Mouse (Mus musculus) CH12.LX (cell line): ENCODE measurements around the gene Wwc2. TPM values are rescaled to one million over a fixed set of nuclear protein-coding genes. Genes with fewer than 3 reads are reported as not detected.

ENCODE experiments used
- DNase-seq: peaks from one replicate; pipeline ENCODE4 v3.0.0-alpha.2; 2013; ENCODE audit errors: extremely low read depth
- H3K27ac ChIP-seq: 2 replicates; pipeline ENCODE4 v1.5.1; 2012; ENCODE audit warnings: low read depth, mild to moderate bottlenecking, control low read depth, moderate library complexity; ENCODE audit not compliant: insufficient read depth
- H3K27me3 ChIP-seq: replicated peaks from 2 replicates; pipeline ENCODE3; 2012; ENCODE audit warnings: inconsistent platforms
- H3K36me3 ChIP-seq, 2 experiments: replicated peaks in 1 of 2; 2 replicates each; pipeline versions ENCODE3 to v1.6.1; 2012; ENCODE audit warnings: inconsistent platforms in 1 of 2, low read length in 1 of 2, mild to moderate bottlenecking in 1 of 2, mixed read lengths in 1 of 2, moderate library complexity in 1 of 2; ENCODE audit not compliant: control insufficient read depth in 1 of 2, insufficient read depth in 1 of 2
- H3K4me1 ChIP-seq, 2 experiments: 2 replicates each; pipeline ENCODE4 v1.6.1; 2012; ENCODE audit warnings: inconsistent platforms in 1 of 2, moderate library complexity in 1 of 2; ENCODE audit not compliant: insufficient read depth in 2 of 2, control insufficient read depth in 1 of 2
- H3K4me2 ChIP-seq: 2 replicates; pipeline ENCODE4 v1.6.1; 2012; ENCODE audit warnings: low read depth, mild to moderate bottlenecking, control low read depth; ENCODE audit not compliant: poor library complexity, insufficient read depth, severe bottlenecking
- H3K4me3 ChIP-seq, 3 experiments: fragments of 150-350 bp in 1 of 3; sonication (generic) in 1 of 3; replicated peaks in 1 of 3; 2 replicates each; pipeline versions ENCODE3 to v1.5.1; 2011 to 2012; ENCODE audit warnings: low read depth in 2 of 3, low read length in 2 of 3, mild to moderate bottlenecking in 2 of 3, moderate library complexity in 2 of 3, control low read depth in 1 of 3, improper control_type of control experiment in 1 of 3, inconsistent platforms in 1 of 3, mixed read lengths in 1 of 3; ENCODE audit not compliant: poor library complexity in 1 of 3
- H3K79me2 ChIP-seq: replicated peaks from 2 replicates; pipeline ENCODE4 v1.6.1; 2012; ENCODE audit warnings: mild to moderate bottlenecking, moderate library complexity; ENCODE audit not compliant: control insufficient read depth, poor library complexity, insufficient read depth, severe bottlenecking; ENCODE audit errors: extremely low read depth
- H3K9ac ChIP-seq: 2 replicates; pipeline ENCODE4 v1.6.1; 2012; ENCODE audit warnings: low read depth, mild to moderate bottlenecking, control low read depth, moderate library complexity; ENCODE audit not compliant: insufficient read depth
- H3K9me3 ChIP-seq: replicated peaks from 2 replicates; pipeline ENCODE3; 2012; ENCODE audit warnings: low read length, inconsistent platforms, mixed read lengths
- BHLHE40 ChIP-seq: IDR thresholded peaks from 2 replicates; pipeline ENCODE4 v1.6.1; 2011; ENCODE audit warnings: mild to moderate bottlenecking, low read depth, low read length, improper control_type of control experiment
- CHD1 ChIP-seq: IDR thresholded peaks from 2 replicates; pipeline ENCODE4 v1.6.1; 2012; ENCODE audit warnings: low read depth, low read length, improper control_type of control experiment, inconsistent platforms
- CTCF ChIP-seq, 2 experiments: IDR thresholded peaks in 1 of 2; conservative IDR thresholded peaks in 1 of 2; 2 replicates each; pipeline ENCODE4 v1.5.1; 2011 to 2012; ENCODE audit warnings: low read depth in 2 of 2, low read length in 2 of 2, improper control_type of control experiment in 1 of 2, inconsistent platforms in 1 of 2, mild to moderate bottlenecking in 1 of 2, moderate library complexity in 1 of 2
- ETS1 ChIP-seq: conservative IDR thresholded peaks from 2 replicates; pipeline ENCODE4 v1.6.1; 2012; ENCODE audit warnings: low read depth, mild to moderate bottlenecking, inconsistent platforms, low read length, improper control_type of control experiment, moderate library complexity
- JUN ChIP-seq: IDR thresholded peaks from 2 replicates; pipeline ENCODE4 v1.6.1; 2011; ENCODE audit warnings: low read depth, mild to moderate bottlenecking, low read length, improper control_type of control experiment, moderate library complexity; ENCODE audit not compliant: insufficient read depth
- JUND ChIP-seq: conservative IDR thresholded peaks from 2 replicates; pipeline ENCODE4 v1.6.1; 2011; ENCODE audit warnings: low read depth, low read length, improper control_type of control experiment
- KAT2A ChIP-seq: IDR thresholded peaks from 2 replicates; pipeline ENCODE4 v1.6.1; 2012; ENCODE audit warnings: low read length, improper control_type of control experiment, inconsistent platforms; ENCODE audit not compliant: insufficient replicate concordance
- MAFK ChIP-seq: IDR thresholded peaks from 2 replicates; pipeline ENCODE4 v1.6.1; 2011; ENCODE audit warnings: low read length, improper control_type of control experiment; ENCODE audit not compliant: insufficient replicate concordance
- MAX ChIP-seq: IDR thresholded peaks from 2 replicates; pipeline ENCODE4 v1.6.1; 2011; ENCODE audit warnings: low read length, improper control_type of control experiment
- MAZ ChIP-seq: IDR thresholded peaks from 2 replicates; pipeline ENCODE4 v1.6.1; 2012; ENCODE audit warnings: low read depth, mild to moderate bottlenecking, inconsistent platforms, low read length, improper control_type of control experiment, moderate library complexity
- MEF2A ChIP-seq: IDR thresholded peaks from 2 replicates; pipeline ENCODE4 v1.6.1; 2014; ENCODE audit warnings: low read depth, mild to moderate bottlenecking, inconsistent platforms, low read length, improper control_type of control experiment, borderline replicate concordance
- MXI1 ChIP-seq: IDR thresholded peaks from 2 replicates; pipeline ENCODE4 v1.6.1; 2011; ENCODE audit warnings: mild to moderate bottlenecking, low read depth, low read length, improper control_type of control experiment
- MYC ChIP-seq: IDR thresholded peaks from 2 replicates; pipeline ENCODE4 v1.6.1; 2011; ENCODE audit warnings: low read depth, mild to moderate bottlenecking, improper control_type of control experiment, low read length
- NELFE ChIP-seq: IDR thresholded peaks from 2 replicates; pipeline ENCODE4 v1.6.1; 2011; ENCODE audit warnings: low read depth, low read length, improper control_type of control experiment
- NRF1 ChIP-seq: IDR thresholded peaks from 2 replicates; pipeline ENCODE4 v1.6.1; 2014; ENCODE audit warnings: low read depth, mild to moderate bottlenecking, inconsistent platforms, low read length, improper control_type of control experiment, moderate library complexity
- PAX5 ChIP-seq: IDR thresholded peaks from 2 replicates; pipeline ENCODE4 v1.6.1; 2012; ENCODE audit warnings: low read length, inconsistent platforms, mixed read lengths
- POLR2AphosphoS2 ChIP-seq: IDR thresholded peaks from 2 replicates; pipeline ENCODE4 v1.6.1; 2011; ENCODE audit warnings: low read depth, low read length, improper control_type of control experiment
- RAD21 ChIP-seq: IDR thresholded peaks from 2 replicates; pipeline ENCODE4 v1.6.1; 2011; ENCODE audit warnings: low read depth, mild to moderate bottlenecking, low read length, improper control_type of control experiment, moderate library complexity
- RCOR1 ChIP-seq: conservative IDR thresholded peaks from 2 replicates; pipeline ENCODE4 v1.6.1; 2012; ENCODE audit warnings: low read depth, mild to moderate bottlenecking, inconsistent platforms, low read length, improper control_type of control experiment
- TBP ChIP-seq: conservative IDR thresholded peaks from 2 replicates; pipeline ENCODE4 v1.6.1; 2011; ENCODE audit warnings: low read depth, low read length, improper control_type of control experiment
- UBTF ChIP-seq: IDR thresholded peaks from 2 replicates; pipeline ENCODE4 v1.6.1; 2012; ENCODE audit warnings: low read depth, mild to moderate bottlenecking, inconsistent platforms, low read length, improper control_type of control experiment, moderate library complexity
- USF1 ChIP-seq: IDR thresholded peaks from 2 replicates; pipeline ENCODE4 v1.6.1; 2014; ENCODE audit warnings: low read depth, mild to moderate bottlenecking, inconsistent platforms, low read length, improper control_type of control experiment
- USF2 ChIP-seq: conservative IDR thresholded peaks from 2 replicates; pipeline ENCODE4 v1.6.1; 2011; ENCODE audit warnings: low read depth, low read length, improper control_type of control experiment
- ZKSCAN1 ChIP-seq: IDR thresholded peaks from 2 replicates; pipeline ENCODE4 v1.6.1; 2012; ENCODE audit warnings: low read depth, inconsistent platforms, low read length, improper control_type of control experiment, borderline replicate concordance
- dilution Hi-C: fragments of 300-500 bp; cut with MboI; formaldehyde crosslinking; loops from 2 replicates; pipeline ENCODE4 v1.14.3; 2020; ENCODE audit warnings: low sequenced_read_pairs; ENCODE audit not compliant: extremely low pct_unique_long_range_greater_than_20kb, extremely low pct_ligation_motif_present
- in situ Hi-C: fragments of 300-500 bp; cut with MboI; formaldehyde crosslinking; loops from 3 replicates; pipeline ENCODE4 v1.14.3; 2019; ENCODE audit warnings: low sequenced_read_pairs, low pct_ligation_motif_present, low pct_unique_long_range_greater_than_20kb, mixed read lengths
- polyA plus RNA-seq: library from polyadenylated mRNA; unstranded; fragments of >175 nt; gene quantifications from 2 replicates; pipeline ENCODE4 v1.2.1, GENCODE M21; 2012; ENCODE audit warnings: low read depth; ENCODE audit not compliant: insufficient read length
- total RNA-seq, 2 experiments: library from RNA; depleted of rRNA; stranded (reverse); fragments of 300-350 nt in 1 of 2; fragments of >200 nt in 1 of 2; gene quantifications; 2 replicates each; pipeline ENCODE4 v1.2.3; 2012 to 2014

Wwc2 gene
- total and polyA plus RNA-seq, 3 experiments, result 0.04 to 1.1 (median 0.32) TPM

DNA sequence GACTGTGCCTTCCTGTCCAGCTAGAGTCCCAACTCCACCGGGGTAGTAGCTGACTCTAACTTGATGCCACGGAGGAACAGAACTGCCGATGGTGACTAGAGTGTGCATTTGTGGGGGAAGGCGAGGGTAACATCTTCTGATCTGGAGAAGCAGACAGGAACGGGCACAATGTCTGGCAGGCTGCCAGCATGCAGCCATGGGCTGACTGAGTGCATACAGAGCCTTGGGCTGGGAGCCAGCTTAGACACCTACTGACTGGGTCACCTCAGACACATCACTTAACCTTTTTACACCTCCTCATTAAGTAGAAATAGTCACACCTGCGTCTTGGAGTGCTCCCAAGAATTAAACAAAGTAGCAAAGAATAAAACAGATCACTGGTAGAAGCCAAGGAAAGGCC, 28.7 kb downstream of the Wwc2 start:
- Histone ChIP-seq H3K36me3 (no peaks in the 10 kb centered on the region), H3K4me1 (peaks cover 0 to 8% of the 10 kb centered on the region in 2 experiments; a peak in 1 of 4 replicates), H3K9ac (no peak overlapping the region), H3K27ac (no peak overlapping the region), H3K4me3 (no peak overlapping the region), H3K79me2 (no peaks in the 10 kb centered on the region), H3K27me3 (no peaks in the 10 kb centered on the region), H3K4me2 (no peak overlapping the region), H3K9me3 (no peaks in the 10 kb centered on the region)
- DNase-seq, result no peak
- dilution Hi-C loops, result no loop called here
- TF ChIP-seq MEF2A (no peak), MXI1 (no peak), JUN (no peak), RCOR1 (no peak), USF2 (no peak), TBP (no peak), RAD21 (no peak), NELFE (no peak), MAZ (no peak)
- in situ Hi-C loops, result no loop called here

DNA sequence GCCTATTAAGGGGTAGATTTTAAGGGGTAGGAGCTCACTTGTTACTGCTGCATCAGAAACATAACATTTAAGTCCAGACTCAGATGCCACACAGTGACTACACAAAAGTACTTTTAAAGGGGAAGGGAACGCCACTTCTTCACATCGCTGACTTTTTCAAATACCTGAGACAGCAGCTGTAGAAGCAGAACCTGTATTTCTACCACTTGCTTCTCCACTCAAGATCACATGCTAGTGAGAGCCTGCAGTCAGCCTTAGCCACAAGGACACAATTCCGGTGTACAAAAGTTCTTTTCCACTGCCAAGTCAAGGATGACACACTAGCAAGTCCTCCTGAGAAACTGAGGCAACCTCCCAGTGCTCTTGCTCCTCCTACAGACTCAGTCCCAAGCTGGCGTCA, 33.2 kb downstream of the Wwc2 start:
- in situ Hi-C loops (no loop called here), dilution Hi-C loops (no loop called here)
- no peak overlapping the region for H3K4me3 ChIP-seq
- DNase-seq, result no peak
- H3K4me1 ChIP-seq, result peaks cover 0 to 11% of the 10 kb centered on the region in 2 experiments; a peak in 1 of 4 replicates
- no peak overlapping the region for H3K4me2 ChIP-seq
- H3K36me3 ChIP-seq, result no peaks in the 10 kb centered on the region
- H3K27ac ChIP-seq, result no peak overlapping the region
- H3K9me3 ChIP-seq, result no peaks in the 10 kb centered on the region
- H3K79me2 ChIP-seq, result no peaks in the 10 kb centered on the region
- TF ChIP-seq KAT2A, result no peak
- no peak for TF ChIP-seq JUN
- no peak for TF ChIP-seq JUND
- no peak for TF ChIP-seq RAD21
- no peak for TF ChIP-seq PAX5
- no peak for TF ChIP-seq MAZ
- TF ChIP-seq POLR2AphosphoS2, result no peak
- no peak for TF ChIP-seq UBTF
- no peak for TF ChIP-seq MYC
- TF ChIP-seq CTCF (conservative IDR thresholded peaks at IDR 0.05 in 1 of 2, IDR thresholded peaks at IDR 0.05 in 1 of 2; ENCODE audit: low read depth in 2 of 2, low read length in 2 of 2), result no peak
- no peak for TF ChIP-seq MAFK
- no peak for TF ChIP-seq MAX
- no peak for TF ChIP-seq ZKSCAN1
- TF ChIP-seq NRF1, result no peak
- TF ChIP-seq NELFE, result no peak
- no peak for TF ChIP-seq ETS1
- no peak for TF ChIP-seq BHLHE40
- no peak for TF ChIP-seq CHD1
- TF ChIP-seq MXI1, result no peak
- no peak for TF ChIP-seq USF1
- H3K9ac ChIP-seq, result no peak overlapping the region
- H3K27me3 ChIP-seq, result no peaks in the 10 kb centered on the region
